Comparison of ENCODE assay signal across 8 mouse cellular contexts in genomic region chr5:25500686-25501085, GRCm38 (mm10). TPM values are rescaled to one million over a fixed set of nuclear protein-coding genes. Genes with fewer than 3 reads are reported as not detected.
DNase-seq lines count a peak whose midpoint lies in the region; ATAC-seq lines count a peak whose summit lies in the region.

No protein-coding gene starts in this region.

- no peak for ATAC-seq in heart, embryonic 15.5 days (replicated peaks; ENCODE audit: insufficient number of reproducible peaks, insufficient read depth, low FRiP score, low read depth)
- no peak for ATAC-seq in hindbrain, embryonic 14.5 days (ENCODE audit: low FRiP score)
- no peak for ATAC-seq in midbrain, embryonic 12.5 days (ENCODE audit: low FRiP score, low read depth)
- no peak for ATAC-seq in inflammation-experienced regulatory T-cells, adult 6 months
- no peak for ATAC-seq in megakaryocyte-erythroid progenitor cell, adult 5-6 weeks (replicated peaks; ENCODE audit: low FRiP score, low TSS enrichment, poor library complexity, severe bottlenecking)

- H3K36me3 ChIP-seq in heart, embryonic 15.5 days = no peaks in the 10 kb centered on the region
- no peaks in the 10 kb centered on the region for H3K36me3 ChIP-seq in embryonic facial prominence, embryonic 10.5 days (replicated peaks)
- H3K36me3 ChIP-seq in hindbrain, embryonic 14.5 days (replicated peaks; ENCODE audit: control insufficient read depth, insufficient read depth) = no peaks in the 10 kb centered on the region
- H3K36me3 ChIP-seq in midbrain, embryonic 12.5 days = no peaks in the 10 kb centered on the region

- H3K9ac ChIP-seq in heart, embryonic 15.5 days = no peak overlapping the region
- H3K9ac ChIP-seq in hindbrain, embryonic 14.5 days = peak overlapping the region; percentile 63
- H3K9ac ChIP-seq in midbrain, embryonic 12.5 days (replicated peaks) = no peak overlapping the region

- H3K4me1 ChIP-seq in heart, embryonic 15.5 days (replicated peaks) = peaks cover 12% of the 10 kb centered on the region
- H3K4me1 ChIP-seq in embryonic facial prominence, embryonic 10.5 days = peaks cover 16% of the 10 kb centered on the region
- H3K4me1 ChIP-seq in hindbrain, embryonic 14.5 days (replicated peaks; ENCODE audit: control insufficient read depth, insufficient read depth, low read length) = peaks cover 19% of the 10 kb centered on the region
- H3K4me1 ChIP-seq in midbrain, embryonic 12.5 days = peaks cover 15% of the 10 kb centered on the region

- no peaks in the 10 kb centered on the region for H3K9me3 ChIP-seq in heart, embryonic 15.5 days (replicated peaks)
- no peaks in the 10 kb centered on the region for H3K9me3 ChIP-seq in embryonic facial prominence, embryonic 10.5 days
- H3K9me3 ChIP-seq in hindbrain, embryonic 14.5 days (ENCODE audit: control insufficient read depth, low read length) = no peaks in the 10 kb centered on the region
- no peaks in the 10 kb centered on the region for H3K9me3 ChIP-seq in midbrain, embryonic 12.5 days

- DNase-seq in heart, adult 18-20 months = no peak
- DNase-seq in embryonic facial prominence, embryonic 10.5 days (ENCODE audit: low spot score) = no peak
- no peak for DNase-seq in hindbrain, embryonic 14.5 days (ENCODE audit: low spot score)
- no peak for DNase-seq in spleen, adult 12 weeks (ENCODE audit: low spot score)

- H3K4me3 ChIP-seq in heart, embryonic 15.5 days = peak overlapping the region; percentile 91
- peak overlapping the region; percentile 94 for H3K4me3 ChIP-seq in embryonic facial prominence, embryonic 10.5 days
- peak overlapping the region; percentile 82; the same call in 1 of the 2 replicates for H3K4me3 ChIP-seq in hindbrain, embryonic 14.5 days (replicated peaks; ENCODE audit: low read length)
- 0 out of 2 replicates have a peak overlapping the region, but pooled peaks have one; percentile 94 for H3K4me3 ChIP-seq in midbrain, embryonic 12.5 days

- no peaks in the 10 kb centered on the region for H3K27me3 ChIP-seq in heart, embryonic 15.5 days
- H3K27me3 ChIP-seq in embryonic facial prominence, embryonic 10.5 days (replicated peaks; ENCODE audit: low read depth, poor library complexity, severe bottlenecking) = no peaks in the 10 kb centered on the region
- no peaks in the 10 kb centered on the region for H3K27me3 ChIP-seq in hindbrain, embryonic 14.5 days (ENCODE audit: control insufficient read depth, insufficient read depth, low read length)
- no peaks in the 10 kb centered on the region for H3K27me3 ChIP-seq in midbrain, embryonic 12.5 days

- WGBS in heart, embryonic 15.5 days = 72% methylated on average over 7 of the region's 7 CpGs
- WGBS in embryonic facial prominence, embryonic 10.5 days = 67% methylated on average over 7 of the region's 7 CpGs
- WGBS in hindbrain, embryonic 14.5 days = 75% methylated on average over 7 of the region's 7 CpGs
- WGBS in midbrain, embryonic 12.5 days = 68% methylated on average over 7 of the region's 7 CpGs

- H3K4me2 ChIP-seq in heart, embryonic 15.5 days = peak overlapping the region; percentile 81
- peak overlapping the region; percentile 75 for H3K4me2 ChIP-seq in hindbrain, embryonic 14.5 days (replicated peaks)
- peak overlapping the region; percentile 69 for H3K4me2 ChIP-seq in midbrain, embryonic 12.5 days (replicated peaks)

- no peak overlapping the region for H3K27ac ChIP-seq in heart, embryonic 15.5 days
- no peak overlapping the region for H3K27ac ChIP-seq in embryonic facial prominence, embryonic 10.5 days (replicated peaks)
- H3K27ac ChIP-seq in hindbrain, embryonic 14.5 days = no peak overlapping the region
- H3K27ac ChIP-seq in midbrain, embryonic 12.5 days (replicated peaks) = no peak overlapping the region

RNA-seq across cellular contexts. Expression of gene Kmt2c, which starts 2.1 kb away (rescaled TPM):
- 7.3 and 8.7 TPM in 2 replicates for polyA plus RNA-seq in heart, embryonic 15.5 days (2015; fragmentation: Nextera tagmentation; extraction: Ambion mirVana)
- total RNA-seq in heart, adult 18-20 months (2021) = 10 to 100 TPM; 41.8 to 45.0 TPM
- 11.8 and 11.9 TPM in 2 replicates for polyA plus RNA-seq in embryonic facial prominence, embryonic 10.5 days (2016; fragmentation: Nextera tagmentation; extraction: Ambion mirVana)
- polyA plus RNA-seq in hindbrain, embryonic 14.5 days (2014; fragmentation: Nextera tagmentation; extraction: Ambion mirVana) = 23.6 and 26.8 TPM in 2 replicates
- 25.4 and 29.2 TPM in 2 replicates for polyA plus RNA-seq in midbrain, embryonic 12.5 days (2016; fragmentation: Nextera tagmentation; extraction: Ambion mirVana)
- 10 to 100 TPM; 16.8 to 34.9 (median 34.9) TPM for polyA plus RNA-seq in inflammation-experienced regulatory T-cells, adult 6 months (2017; shearing (Covaris generic))
- total RNA-seq in megakaryocyte-erythroid progenitor cell, adult 5-6 weeks (2014; fragmentation: Nextera tagmentation) = 64.3 and 70.7 TPM in 2 replicates
- 25.8 and 41.6 TPM in 2 replicates for total RNA-seq in megakaryocyte-erythroid progenitor cell, adult 5-6 weeks (2017)

RNA-seq across cellular contexts. Expression of gene Cct8l1, which starts 15.2 kb away (rescaled TPM):
- 0.15 TPM in 1 of 2 replicates, not detected in the other for polyA plus RNA-seq in heart, embryonic 15.5 days (2015; fragmentation: Nextera tagmentation; extraction: Ambion mirVana)
- total RNA-seq in heart, adult 18-20 months (2021) = under 1 TPM in 1 of 2 experiments, not detected in 1; 0.13 TPM
- 0.07 and 0.08 TPM in 2 replicates for polyA plus RNA-seq in embryonic facial prominence, embryonic 10.5 days (2016; fragmentation: Nextera tagmentation; extraction: Ambion mirVana)
- polyA plus RNA-seq in hindbrain, embryonic 14.5 days (2014; fragmentation: Nextera tagmentation; extraction: Ambion mirVana) = not detected in 2 replicates
- polyA plus RNA-seq in midbrain, embryonic 12.5 days (2016; fragmentation: Nextera tagmentation; extraction: Ambion mirVana) = not detected in 2 replicates
- under 1 TPM in 1 of 3 experiments, not detected in 2; 0.23 TPM for polyA plus RNA-seq in inflammation-experienced regulatory T-cells, adult 6 months (2017; shearing (Covaris generic))
- total RNA-seq in megakaryocyte-erythroid progenitor cell, adult 5-6 weeks (2014; fragmentation: Nextera tagmentation) = not detected in 2 replicates
- not detected in 2 replicates for total RNA-seq in megakaryocyte-erythroid progenitor cell, adult 5-6 weeks (2017)
